Mouse (Mus musculus): ENCODE measurements at regions not wholly inside any gene's neighbourhood (a gene's known extent, or its start where the extent isn't known, plus 50 kb on each side); places are given as distances from the start of the nearest gene placed in this dataset.
"Not testable (repeated sequence)": the region's sequence is repeated elsewhere in the genome, so short reads cannot be mapped to it uniquely, and the experiment has no call there.

GRCm38 (mm10) chr9:31650362-31651130, 186.3 kb upstream of the Tmem45b start:
- no peak for DNase-seq

GRCm38 (mm10) chr9:31649073-31649472, 184.8 kb upstream of the Tmem45b start:
- DNase-seq = no peak

GRCm38 (mm10) chr9:31648551-31648950, 184.3 kb upstream of the Tmem45b start:
- no peak for DNase-seq

GRCm38 (mm10) chr9:31645114-31645513, 180.9 kb upstream of the Tmem45b start:
- DNase-seq = no peak

- no peak for DNase-seq
Measured at GRCm38 (mm10) chr9:31644106-31644505, 179.8 kb upstream of the Tmem45b start.

GRCm38 (mm10) chr9:31642169-31642568, 177.9 kb upstream of the Tmem45b start:
- DNase-seq = no peak

GRCm38 (mm10) chr9:31628291-31628690, 164.0 kb upstream of the Tmem45b start:
- DNase-seq = no peak

- not testable (repeated sequence) for DNase-seq
Measured at GRCm38 (mm10) chr9:31621553-31621952, 157.3 kb upstream of the Tmem45b start.

GRCm38 (mm10) chr9:31619344-31619743, 155.1 kb upstream of the Tmem45b start:
- DNase-seq = no peak

- DNase-seq = no peak
Measured at GRCm38 (mm10) chr9:31614250-31614945, 150.1 kb upstream of the Tmem45b start.

GRCm38 (mm10) chr9:31611036-31611695, 146.9 kb upstream of the Tmem45b start:
- no peak for DNase-seq

GRCm38 (mm10) chr9:31610631-31611030, 146.4 kb upstream of the Tmem45b start:
- DNase-seq = no peak

GRCm38 (mm10) chr9:31610212-31610611, 145.9 kb upstream of the Tmem45b start:
- DNase-seq = no peak

GRCm38 (mm10) chr9:31609731-31610130, 145.5 kb upstream of the Tmem45b start:
- no peak for DNase-seq

GRCm38 (mm10) chr9:31608084-31608870, 144.0 kb upstream of the Tmem45b start:
- DNase-seq = no peak

- no peak for DNase-seq
Measured at GRCm38 (mm10) chr9:31606936-31607335, 142.7 kb upstream of the Tmem45b start.

GRCm38 (mm10) chr9:31604497-31605090, 140.3 kb upstream of the Tmem45b start:
- no peak for DNase-seq

- DNase-seq = no peak
Measured at GRCm38 (mm10) chr9:31602707-31603106, 138.4 kb upstream of the Tmem45b start.

- DNase-seq = no peak
Measured at GRCm38 (mm10) chr9:31595096-31595495, 130.8 kb upstream of the Tmem45b start.

- DNase-seq = no peak
Measured at GRCm38 (mm10) chr9:31587671-31588070, 123.4 kb upstream of the Tmem45b start.

GRCm38 (mm10) chr9:31583983-31584382, 119.7 kb upstream of the Tmem45b start:
- no peak for DNase-seq

- DNase-seq = no peak
Measured at GRCm38 (mm10) chr9:31582947-31583346, 118.7 kb upstream of the Tmem45b start.

Measured in thymus, postnatal 36 days (tissue).